Mouse (Mus musculus) cerebellum, postnatal 4 days (tissue): ENCODE measurements around the gene Barx2.

Experiments used
- DNase-seq, 2 experiments: peaks; one replicate each; pipeline ENCODE4 v3.0.0; 2022; ENCODE audit warnings: low spot score in 2 of 2, mixed read lengths in 1 of 2

The Barx2 gene

GRCm38 (mm10) chr9:31888333-31888732, 24.9 kb downstream of the Barx2 start:
- no peak for DNase-seq

- no peak for DNase-seq
These were observed 27.0 kb downstream of the Barx2 start for GRCm38 (mm10) chr9:31886258-31886657.

GRCm38 (mm10) chr9:31882376-31882775, 30.9 kb downstream of the Barx2 start:
- DNase-seq = no peak

GRCm38 (mm10) chr9:31875556-31875955, 37.7 kb downstream of the Barx2 start:
- no peak for DNase-seq

- no peak for DNase-seq
These were observed 39.0 kb downstream of the Barx2 start for GRCm38 (mm10) chr9:31874236-31874635.

- no peak for DNase-seq
These were observed 41.9 kb downstream of the Barx2 start for GRCm38 (mm10) chr9:31871410-31871809.

GRCm38 (mm10) chr9:31868823-31869460, 44.3 kb downstream of the Barx2 start:
- DNase-seq = no peak

GRCm38 (mm10) chr9:31863830-31864229, 49.4 kb downstream of the Barx2 start:
- no peak for DNase-seq

GRCm38 (mm10) chr9:31859446-31859845, 53.8 kb downstream of the Barx2 start:
- no peak for DNase-seq

- DNase-seq = peak in 1 of 2 experiments; percentile 30
These were observed 54.4 kb downstream of the Barx2 start for GRCm38 (mm10) chr9:31858720-31859340.

GRCm38 (mm10) chr9:31857512-31857911, 55.8 kb downstream of the Barx2 start:
- no peak for DNase-seq

GRCm38 (mm10) chr9:31856437-31856836, 56.8 kb downstream of the Barx2 start:
- no peak for DNase-seq

- DNase-seq = no peak
These were observed 57.6 kb downstream of the Barx2 start for GRCm38 (mm10) chr9:31855668-31856067.

- DNase-seq = no peak
These were observed 61.6 kb downstream of the Barx2 start for GRCm38 (mm10) chr9:31851710-31852109.

- no peak for DNase-seq
These were observed 62.6 kb downstream of the Barx2 start for GRCm38 (mm10) chr9:31850706-31851105.

GRCm38 (mm10) chr9:31849387-31849786, 63.9 kb downstream of the Barx2 start:
- no peak for DNase-seq

GRCm38 (mm10) chr9:31844614-31845013, 68.6 kb downstream of the Barx2 start:
- DNase-seq = no peak

- no peak for DNase-seq
These were observed 72.0 kb downstream of the Barx2 start for GRCm38 (mm10) chr9:31841108-31841815.

GRCm38 (mm10) chr9:31840571-31840970, 72.7 kb downstream of the Barx2 start:
- no peak for DNase-seq

- DNase-seq = no peak
These were observed 73.2 kb downstream of the Barx2 start for GRCm38 (mm10) chr9:31840037-31840436.

- DNase-seq = no peak
These were observed 73.9 kb downstream of the Barx2 start for GRCm38 (mm10) chr9:31839106-31840027.

GRCm38 (mm10) chr9:31838047-31838446, 75.2 kb downstream of the Barx2 start:
- DNase-seq = no peak
